ENCODE assay signal across 23 mouse cellular contexts in genomic region chr19:26978640-26979007, GRCm38 (mm10).
DNase-seq lines count a peak whose midpoint lies in the region; ATAC-seq lines count a peak whose summit lies in the region.
"Had no signal": no experiment of that assay in that cellular context is flagged by ENCODE, and none has a peak within 500 bp of the region (broad histone marks: within the 10 kb centered on the region; RNA-seq: fewer than 3 reads in every experiment).

No protein-coding gene starts in this region.

- H3K9me3 ChIP-seq in hindbrain, embryonic 10.5 days: no peaks in the 10 kb centered on the region
- H3K9me3 ChIP-seq in hindbrain, embryonic 16.5 days (ENCODE audit: control insufficient read depth, low read length): no peaks in the 10 kb centered on the region
- no peaks in the 10 kb centered on the region for H3K9me3 ChIP-seq in hindbrain, embryonic 11.5 days (ENCODE audit: control insufficient read depth, low read length)
- no peaks in the 10 kb centered on the region for H3K9me3 ChIP-seq in midbrain, embryonic 15.5 days
- H3K9me3 ChIP-seq: embryonic facial prominence, embryonic 12.5 days; limb, embryonic 15.5 days; liver, embryonic 15.5 days; lung, embryonic 15.5 days; stomach, embryonic 15.5 days had no signal

- peak overlapping the region; percentile 16; the same call in 1 of the 2 replicates for H3K4me3 ChIP-seq in hindbrain, embryonic 10.5 days
- no peak overlapping the region for H3K4me3 ChIP-seq in hindbrain, embryonic 16.5 days (ENCODE audit: low read length)
- H3K4me3 ChIP-seq in hindbrain, embryonic 11.5 days (ENCODE audit: low read depth, low read length): no peak overlapping the region
- H3K4me3 ChIP-seq in midbrain, embryonic 15.5 days: no peak overlapping the region
- H3K4me3 ChIP-seq: embryonic facial prominence, embryonic 12.5 days; left cerebral cortex, adult 2 months; limb, embryonic 15.5 days; liver, embryonic 15.5 days; lung, embryonic 15.5 days; stomach, embryonic 15.5 days had no signal

- peaks cover 25% of the 10 kb centered on the region for H3K4me1 ChIP-seq in hindbrain, embryonic 10.5 days (replicated peaks)
- H3K4me1 ChIP-seq in hindbrain, embryonic 16.5 days (ENCODE audit: control insufficient read depth, insufficient read depth, low read depth, low read length): peaks cover 6% of the 10 kb centered on the region
- peaks cover 5% of the 10 kb centered on the region; the same call in 1 of the 2 replicates for H3K4me1 ChIP-seq in hindbrain, embryonic 11.5 days (replicated peaks; ENCODE audit: control insufficient read depth, insufficient read depth, low read length)
- H3K4me1 ChIP-seq in midbrain, embryonic 15.5 days: peaks cover 23% of the 10 kb centered on the region
- H3K4me1 ChIP-seq: limb, embryonic 15.5 days; liver, embryonic 15.5 days; lung, embryonic 15.5 days; stomach, embryonic 15.5 days had no signal

- no peak overlapping the region for H3K9ac ChIP-seq in hindbrain, embryonic 16.5 days (ENCODE audit: low read depth, low read length)
- H3K9ac ChIP-seq in hindbrain, embryonic 11.5 days (ENCODE audit: low read depth, low read length): no peak overlapping the region
- H3K9ac ChIP-seq in midbrain, embryonic 15.5 days: no peak overlapping the region
- H3K9ac ChIP-seq: embryonic facial prominence, embryonic 12.5 days; limb, embryonic 15.5 days; liver, embryonic 15.5 days; lung, embryonic 15.5 days; stomach, embryonic 15.5 days had no signal

- no peaks in the 10 kb centered on the region for H3K36me3 ChIP-seq in hindbrain, embryonic 10.5 days
- H3K36me3 ChIP-seq in hindbrain, embryonic 16.5 days (ENCODE audit: control insufficient read depth, insufficient read depth, low read length): no peaks in the 10 kb centered on the region
- H3K36me3 ChIP-seq in hindbrain, embryonic 11.5 days (ENCODE audit: control insufficient read depth, insufficient read depth, low read length): no peaks in the 10 kb centered on the region
- no peaks in the 10 kb centered on the region for H3K36me3 ChIP-seq in midbrain, embryonic 15.5 days (replicated peaks)
- H3K36me3 ChIP-seq: embryonic facial prominence, embryonic 12.5 days; limb, embryonic 15.5 days; liver, embryonic 15.5 days; lung, embryonic 15.5 days; stomach, embryonic 15.5 days had no signal

- peak overlapping the region; percentile 81 for H3K27ac ChIP-seq in hindbrain, embryonic 10.5 days
- no peak overlapping the region for H3K27ac ChIP-seq in hindbrain, embryonic 16.5 days (ENCODE audit: low read depth, low read length)
- H3K27ac ChIP-seq in hindbrain, embryonic 11.5 days (ENCODE audit: low read depth, low read length): peak overlapping the region; percentile 75; the same call in 1 of the 2 replicates
- H3K27ac ChIP-seq in midbrain, embryonic 15.5 days: peak overlapping the region; percentile 72
- H3K27ac ChIP-seq: embryonic facial prominence, embryonic 12.5 days; kidney, postnatal 0 days; left cerebral cortex, adult 2 months; limb, embryonic 15.5 days; liver, embryonic 15.5 days; lung, embryonic 15.5 days; stomach, embryonic 15.5 days had no signal

- intact Hi-C loops in left cerebral cortex, postnatal 36 days (cut with DNase I): loop anchor here (5.0 to 10.0 kb wide), 3 partner anchors 91 to 446 kb away; partner anchors contain the start of genes Gm815, Pum3 and Vldlr

- no peaks in the 10 kb centered on the region; the same call in 1 of the 2 replicates for H3K27me3 ChIP-seq in hindbrain, embryonic 10.5 days (ENCODE audit: insufficient read depth, poor library complexity, severe bottlenecking)
- H3K27me3 ChIP-seq in hindbrain, embryonic 16.5 days (replicated peaks; ENCODE audit: control insufficient read depth, insufficient read depth, low read length): no peaks in the 10 kb centered on the region
- H3K27me3 ChIP-seq in hindbrain, embryonic 11.5 days (ENCODE audit: control insufficient read depth, insufficient read depth, low read length): no peaks in the 10 kb centered on the region
- no peaks in the 10 kb centered on the region for H3K27me3 ChIP-seq in midbrain, embryonic 15.5 days (replicated peaks)
- H3K27me3 ChIP-seq: embryonic facial prominence, embryonic 12.5 days; limb, embryonic 15.5 days; liver, embryonic 15.5 days; lung, embryonic 15.5 days; stomach, embryonic 15.5 days had no signal

- DNase-seq in hindbrain, embryonic 10.5 days (ENCODE audit: low spot score): no peak
- no peak for DNase-seq in hindbrain, embryonic 11.5 days (ENCODE audit: low spot score)
- DNase-seq in kidney, postnatal 4 days: no peak
- DNase-seq in left cerebral cortex, postnatal 36 days (ENCODE audit: low spot score in 2 of 2): no peak
- DNase-seq: adrenal gland, adult 2 months; cerebellum, adult 11 months; gastrocnemius, postnatal 10 days; heart, adult 11 months; lung, postnatal 36 days; thymus, postnatal 36 days had no signal

- 51% methylated on average over 3 of the region's 3 CpGs for WGBS in hindbrain, embryonic 10.5 days
- 53% methylated on average over 3 of the region's 3 CpGs for WGBS in hindbrain, embryonic 16.5 days
- 49% methylated on average over 3 of the region's 3 CpGs for WGBS in hindbrain, embryonic 11.5 days
- WGBS in midbrain, embryonic 15.5 days: 45% methylated on average over 3 of the region's 3 CpGs

- H3K4me2 ChIP-seq in hindbrain, embryonic 16.5 days (ENCODE audit: low read length): no peak overlapping the region
- H3K4me2 ChIP-seq in hindbrain, embryonic 11.5 days (replicated peaks; ENCODE audit: low read depth, low read length): no peak overlapping the region
- no peak overlapping the region for H3K4me2 ChIP-seq in midbrain, embryonic 15.5 days
- H3K4me2 ChIP-seq: embryonic facial prominence, embryonic 12.5 days; heart, embryonic 11.5 days; limb, embryonic 15.5 days; liver, embryonic 15.5 days; lung, embryonic 15.5 days; stomach, embryonic 15.5 days had no signal

- no peak for ATAC-seq in hindbrain, embryonic 16.5 days
- ATAC-seq in hindbrain, embryonic 11.5 days (ENCODE audit: low FRiP score): peak; percentile 68
- ATAC-seq in megakaryocyte, adult 5-6 weeks (ENCODE audit: poor library complexity, severe bottlenecking): 0 out of 2 replicates have a peak, but pooled peaks have one; percentile 15
- ATAC-seq in midbrain, embryonic 15.5 days (replicated peaks): no peak
- no peak for ATAC-seq in frontal cortex, adult (ENCODE audit: low TSS enrichment)
- ATAC-seq: intestine, embryonic 16.5 days had no signal

Comparison
In these comparisons a context has a peak if more than half of its experiments do, and no peak if none do; other contexts are left out.
1. ATAC-seq: peak in hindbrain, embryonic 11.5 days (single experiment) and megakaryocyte, adult 5-6 weeks (single experiment); none in hindbrain, embryonic 16.5 days (single experiment), midbrain, embryonic 15.5 days (single experiment) and frontal cortex, adult (single experiment).